Mouse (Mus musculus) lung, embryonic 14.5 days (tissue): Measurements from ENCODE around the gene Hey2. TPM values are rescaled to one million over a fixed set of nuclear protein-coding genes. Genes with fewer than 3 reads are reported as not detected.

ENCODE experiments used
- ATAC-seq: fragments of 200-750 bp; cut with Nextera tagmentation; 2 replicates; pipeline ENCODE4 v1.8.0; 2017; ENCODE audit warnings: mild to moderate bottlenecking, moderate TSS enrichment, moderate library complexity; ENCODE audit not compliant: insufficient read depth
- DNase-seq: peaks from one replicate; pipeline ENCODE4 v3.0.0-alpha.2; 2015
- H3K27ac ChIP-seq: fragments of 300-500 bp; sonication (generic); 2 replicates; pipeline ENCODE4 v1.5.1; 2014; ENCODE audit warnings: low read depth, mild to moderate bottlenecking, moderate library complexity
- H3K27me3 ChIP-seq: fragments of 300-500 bp; sonication (generic); 2 replicates; pipeline ENCODE4 v1.6.1; 2014; ENCODE audit warnings: low read length, control low read depth; ENCODE audit not compliant: insufficient read depth
- H3K36me3 ChIP-seq: fragments of 300-500 bp; sonication (generic); 2 replicates; pipeline ENCODE4 v1.6.1; 2014; ENCODE audit warnings: control low read depth; ENCODE audit not compliant: insufficient read depth
- H3K4me1 ChIP-seq: fragments of 300-500 bp; sonication (generic); 2 replicates; pipeline ENCODE4 v1.6.1; 2014; ENCODE audit warnings: antibody characterized with exemption, control low read depth; ENCODE audit not compliant: insufficient read depth
- H3K4me2 ChIP-seq: fragments of 300-500 bp; sonication (generic); 2 replicates; pipeline ENCODE4 v1.6.1; 2014; ENCODE audit warnings: mild to moderate bottlenecking
- H3K4me3 ChIP-seq: fragments of 300-500 bp; sonication (generic); 2 replicates; pipeline ENCODE4 v1.5.1; 2014; ENCODE audit warnings: low read depth, low read length
- H3K9ac ChIP-seq: fragments of 300-500 bp; sonication (generic); 2 replicates; pipeline ENCODE4 v1.6.1; 2014
- H3K9me3 ChIP-seq: fragments of 300-500 bp; sonication (generic); 2 replicates; pipeline ENCODE4 v1.6.1; 2016; ENCODE audit warnings: low read depth, low read length, control low read depth
- CTCF ChIP-seq: IDR thresholded peaks from 2 replicates; pipeline ENCODE4 v1.5.1; 2016; ENCODE audit warnings: antibody characterized with exemption, low read depth
- WGBS: fragments of 180-500 bp; shearing (Covaris S2); extraction: QIAGEN DNeasy Blood & Tissue Kit; methylation state at CpG from one replicate; pipeline ENCODE4 v1.1.7; 2014; 5-methylcytosine and 5-hydroxymethylcytosine counted together
- polyA plus RNA-seq: library from polyadenylated mRNA; unstranded; fragments of >200 nt; fragmentation: Nextera tagmentation; extraction: Ambion mirVana; gene quantifications from 2 replicates; pipeline ENCODE4 v1.2.1, GENCODE M21; 2014

The Hey2 gene
- 1.4 and 2.2 TPM in 2 replicates for polyA plus RNA-seq

DNA sequence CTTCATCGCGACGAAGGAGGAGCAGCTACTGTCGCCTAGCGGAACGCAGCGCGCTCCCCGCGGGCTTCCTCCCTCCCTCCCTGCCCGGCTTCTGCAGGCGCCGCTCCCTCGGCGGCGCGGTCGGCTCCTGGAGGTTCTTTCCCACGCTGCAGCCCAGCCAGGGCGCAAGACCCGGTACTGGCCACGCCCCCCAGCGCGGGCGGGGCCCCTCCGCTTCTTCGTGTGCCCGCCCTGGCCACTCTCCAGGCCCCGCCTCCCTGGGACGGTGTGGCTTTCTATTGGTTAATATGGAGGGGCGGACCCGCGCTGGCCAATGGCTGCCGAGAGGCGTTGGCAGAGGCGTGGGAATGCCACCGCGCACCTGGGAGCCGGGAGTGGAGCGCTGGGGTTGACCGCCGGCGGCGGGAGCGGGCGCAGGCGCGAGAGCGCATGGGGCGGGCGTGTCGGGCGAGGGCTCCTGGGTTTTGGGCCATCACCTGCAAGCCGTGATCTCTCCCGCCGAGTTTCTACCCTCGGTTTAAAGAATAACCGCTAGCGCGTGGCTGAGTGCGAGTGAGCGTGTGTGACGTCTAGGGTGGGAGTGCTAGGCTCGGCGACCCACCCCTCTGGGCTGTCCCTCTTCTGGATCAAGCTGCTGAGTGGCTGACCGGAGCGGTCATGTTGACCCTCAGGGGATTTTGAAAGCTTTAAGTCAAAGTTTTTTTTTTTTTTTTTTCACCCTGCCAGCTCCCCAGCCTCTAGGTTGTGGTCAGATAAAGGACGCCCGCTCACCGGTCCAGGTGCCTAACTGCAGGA is at the start of gene Hey2:
TSS of gene Hey2 (minus strand) at position 159 of the 795 bp plus-strand sequence.
- ATAC-seq (peak; percentile 99), DNase-seq (peak; percentile 99)
- H3K9me3 ChIP-seq: no peaks in the 10 kb centered on the region
- peak within 1 kb of the TSS; percentile 48 for H3K4me3 ChIP-seq
- peak within 1 kb of the TSS; percentile 37; the same call in 1 of the 2 replicates for H3K9ac ChIP-seq
- peaks cover 43% of the 10 kb centered on the region for H3K27me3 ChIP-seq
- peak within 1 kb of the TSS; percentile 58; the same call in 1 of the 2 replicates for H3K27ac ChIP-seq
- under 1% methylated on average over 70 of the region's 70 CpGs for WGBS
- no peaks in the 10 kb centered on the region for H3K36me3 ChIP-seq
- H3K4me1 ChIP-seq: no peaks in the 10 kb centered on the region
- 0 out of 2 replicates have a peak, but pooled peaks have one; percentile 4 for TF ChIP-seq CTCF
- peak within 1 kb of the TSS; percentile 88 for H3K4me2 ChIP-seq

DNA sequence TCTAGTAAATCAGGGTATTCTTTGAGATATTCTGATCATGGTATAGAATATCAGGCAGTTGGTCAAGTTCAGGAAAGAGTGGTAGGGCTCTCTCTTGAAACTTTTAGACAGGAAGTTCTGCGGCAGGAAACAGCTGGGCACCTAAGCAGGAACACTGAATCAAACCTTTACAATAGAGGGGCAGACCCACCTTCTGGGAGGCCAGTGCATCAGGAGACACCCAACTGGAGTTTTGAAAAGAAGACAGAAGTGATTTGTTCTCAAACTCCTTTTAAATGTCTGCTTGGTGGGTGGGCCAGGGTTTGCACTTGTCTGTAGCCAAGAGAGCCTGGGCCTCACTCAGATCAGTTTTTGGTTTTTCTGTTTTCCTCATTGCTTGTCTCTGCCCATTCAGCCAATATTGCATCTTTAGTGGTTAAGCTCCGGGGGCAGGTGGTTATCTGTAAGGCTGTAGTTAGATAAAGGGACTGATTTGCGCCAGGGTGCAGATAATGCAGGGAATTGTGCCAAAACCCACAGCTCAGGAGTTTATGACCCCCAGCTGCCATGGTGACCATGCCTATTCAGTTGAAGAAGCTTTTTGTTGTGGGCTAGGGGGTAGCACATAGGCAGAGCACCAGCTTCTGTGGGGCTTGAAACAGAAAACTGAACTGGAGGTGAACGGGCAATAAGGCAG is 40.6 kb upstream of the Hey2 start:
- Histone ChIP-seq H3K36me3 (no peaks in the 10 kb centered on the region), H3K4me2 (no peak overlapping the region), H3K4me1 (peaks cover 2% of the 10 kb centered on the region; the same call in 1 of the 2 replicates), H3K9ac (no peak overlapping the region), H3K4me3 (no peak overlapping the region), H3K27me3 (no peaks in the 10 kb centered on the region), H3K9me3 (no peaks in the 10 kb centered on the region), H3K27ac (no peak overlapping the region)
- no peak for TF ChIP-seq CTCF
- DNase-seq (no peak), ATAC-seq (no peak)
- 64% methylated on average over 4 of the region's 4 CpGs for WGBS

DNA sequence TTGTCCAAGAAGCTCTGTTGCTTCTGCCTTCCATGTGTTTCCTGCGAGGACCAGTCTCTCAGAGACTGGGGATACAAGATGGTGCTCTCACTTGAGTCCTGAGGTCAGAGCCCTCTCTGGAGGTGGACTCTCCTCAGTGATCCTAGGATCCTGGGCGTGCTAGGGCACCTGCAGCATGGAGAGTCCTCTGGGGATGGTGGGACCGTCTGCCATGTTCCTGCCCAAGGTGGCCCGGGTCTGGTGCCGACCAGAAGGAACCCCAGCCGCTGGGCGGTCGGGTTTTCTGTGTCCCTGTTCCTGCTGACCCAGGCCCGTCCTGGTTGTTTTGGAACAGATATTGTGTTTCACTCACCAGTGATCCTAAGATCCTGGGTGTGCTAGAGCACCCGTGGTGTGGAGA is 38.5 kb upstream of the Hey2 start:
- no peak for DNase-seq

DNA sequence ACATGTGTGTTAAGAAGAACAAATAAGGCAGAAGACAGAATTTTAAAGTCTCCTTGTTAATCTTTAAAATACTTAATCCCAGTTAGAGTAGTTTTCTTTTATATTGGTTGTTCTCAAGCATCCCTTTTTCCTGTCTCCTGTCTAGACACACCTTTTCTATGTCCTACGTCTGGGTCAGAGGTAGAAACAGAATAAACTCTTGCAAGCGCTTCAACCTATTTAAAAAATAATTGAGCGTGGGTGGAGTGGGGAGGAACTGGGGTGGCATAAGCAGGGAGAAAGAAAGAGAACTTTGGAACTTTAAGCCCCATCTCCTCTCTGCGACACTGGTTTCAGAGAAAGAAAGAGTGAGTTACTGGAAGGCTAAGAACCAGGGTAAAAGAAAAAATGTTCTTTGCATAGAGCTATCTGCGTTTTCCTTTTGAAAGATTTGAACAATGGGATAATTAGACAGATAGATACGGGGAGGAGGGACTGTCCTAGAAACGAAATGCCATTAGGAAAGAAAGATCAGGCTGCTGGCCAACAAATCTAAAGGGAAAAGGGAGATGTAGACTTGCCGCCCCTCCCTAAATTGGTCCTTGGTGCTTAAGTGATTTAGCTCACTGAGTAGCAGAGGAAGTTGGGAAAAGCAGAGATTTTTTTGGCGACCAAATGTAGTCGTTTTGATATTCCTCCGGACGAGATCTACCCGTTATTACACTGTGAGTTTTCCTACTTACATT is 2.7 kb upstream of the Hey2 start:
- Histone ChIP-seq H3K4me3 (no peak overlapping the region), H3K4me1 (no peaks in the 10 kb centered on the region), H3K9ac (no peak overlapping the region), H3K27me3 (peaks cover 43% of the 10 kb centered on the region), H3K4me2 (peak overlapping the region; percentile 12; the same call in 1 of the 2 replicates), H3K27ac (no peak overlapping the region), H3K9me3 (no peaks in the 10 kb centered on the region), H3K36me3 (no peaks in the 10 kb centered on the region)
- ATAC-seq (no peak), DNase-seq (peak; percentile 24)
- TF ChIP-seq CTCF: no peak
- WGBS: 14% methylated on average over 13 of the region's 13 CpGs

More for the DNA sequence above, 38.5 kb upstream of the Hey2 start:
- H3K4me3 ChIP-seq: no peak overlapping the region
- ATAC-seq: no peak
- no peak overlapping the region for H3K9ac ChIP-seq
- no peaks in the 10 kb centered on the region for H3K36me3 ChIP-seq
- WGBS: 88% methylated on average over 10 of the region's 10 CpGs
- no peak overlapping the region for H3K27ac ChIP-seq
- H3K4me1 ChIP-seq: peaks cover 2% of the 10 kb centered on the region; the same call in 1 of the 2 replicates
- H3K27me3 ChIP-seq: no peaks in the 10 kb centered on the region
- no peaks in the 10 kb centered on the region for H3K9me3 ChIP-seq
- no peak for TF ChIP-seq CTCF
- H3K4me2 ChIP-seq: no peak overlapping the region

DNA sequence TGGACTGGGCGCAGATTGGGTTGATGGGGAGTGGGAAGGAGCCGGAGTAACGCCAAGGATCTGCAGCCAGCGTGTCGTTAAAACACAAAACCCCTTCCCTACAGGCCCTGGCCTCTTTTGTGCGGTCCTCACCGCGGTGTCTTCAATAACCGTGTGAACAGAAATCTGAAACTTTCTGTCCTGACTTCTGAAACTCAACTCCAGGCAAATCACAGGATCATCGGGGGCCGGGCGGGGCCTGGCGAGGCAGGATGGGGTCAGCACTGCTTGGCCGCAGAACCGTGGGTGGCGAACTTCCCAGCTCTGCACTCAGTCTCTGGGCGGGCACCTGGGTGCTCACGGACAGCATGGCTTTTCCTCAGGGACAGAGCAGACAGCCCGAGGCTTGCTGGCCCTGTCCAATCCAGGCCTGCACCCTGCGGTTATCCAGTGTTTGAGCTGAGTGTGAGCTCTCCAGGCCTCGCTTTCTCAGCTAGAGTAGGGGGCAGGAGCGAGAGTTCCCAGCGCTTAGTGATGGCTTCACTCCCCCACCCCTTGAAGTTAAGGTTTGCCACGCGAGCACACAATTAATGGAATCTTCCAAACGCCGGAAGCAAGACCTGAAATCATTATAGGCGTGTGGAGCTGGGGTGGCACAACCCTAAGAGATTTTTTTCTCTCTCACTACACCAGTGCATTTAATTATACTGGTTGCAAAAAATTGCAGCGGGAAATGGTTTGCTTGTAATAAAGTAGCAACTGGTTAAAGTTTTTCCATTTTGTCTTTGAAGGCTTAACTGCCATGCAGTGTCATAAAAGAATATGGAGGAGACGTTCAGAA is 1.8 kb upstream of the Hey2 start:
- peak overlapping the region; percentile 36 for H3K9ac ChIP-seq
- DNase-seq: peak; percentile 33

More for the DNA sequence above, 1.8 kb upstream of the Hey2 start:
- Histone ChIP-seq H3K9me3 (no peaks in the 10 kb centered on the region), H3K36me3 (no peaks in the 10 kb centered on the region), H3K4me3 (peak overlapping the region; percentile 48), H3K27me3 (peaks cover 43% of the 10 kb centered on the region), H3K4me2 (peak overlapping the region; percentile 88), H3K27ac (peak overlapping the region; percentile 58; the same call in 1 of the 2 replicates), H3K4me1 (no peaks in the 10 kb centered on the region)
- ATAC-seq: no peak
- TF ChIP-seq CTCF: no peak
- 8% methylated on average over 30 of the region's 30 CpGs for WGBS
